Mouse (Mus musculus): ENCODE measurements at regions not wholly inside any gene's neighbourhood (a gene's known extent, or its start where the extent isn't known, plus 50 kb on each side); places are given as distances from the start of the nearest gene placed in this dataset.

GRCm38 (mm10) chr16:93181497-93181896 lies 355.5 kb upstream of the Runx1 start:
- TF ChIP-seq POLR2A (IDR thresholded peaks at IDR 0.05; ENCODE audit: insufficient read length, low read depth) = no peak
- TF ChIP-seq MAX (IDR thresholded peaks at IDR 0.05; ENCODE audit: low read depth) = no peak
- TF ChIP-seq E2F4 (IDR thresholded peaks at IDR 0.05; ENCODE audit: insufficient read depth) = no peak
